Mouse (Mus musculus) embryonic facial prominence, embryonic 12.5 days (tissue): ENCODE results near the gene Taar7b. TPM values are rescaled to one million over a fixed set of nuclear protein-coding genes. Genes with fewer than 3 reads are reported as not detected.

Experiments used
- ATAC-seq: fragments of 200-750 bp; cut with Nextera tagmentation; 2 replicates; pipeline ENCODE4 v1.8.0; 2017; ENCODE audit not compliant: insufficient number of reproducible peaks, insufficient read depth, low FRiP score, low TSS enrichment
- H3K27ac ChIP-seq: fragments of 300-500 bp; sonication (generic); 2 replicates; pipeline ENCODE4 v1.5.1; 2016; ENCODE audit warnings: mild to moderate bottlenecking
- H3K27me3 ChIP-seq: fragments of 300-500 bp; sonication (generic); 2 replicates; pipeline ENCODE4 v1.6.1; 2016; ENCODE audit warnings: mild to moderate bottlenecking, moderate library complexity
- H3K36me3 ChIP-seq: fragments of 300-500 bp; sonication (generic); 2 replicates; pipeline ENCODE4 v1.6.1; 2016; ENCODE audit warnings: mild to moderate bottlenecking
- H3K4me1 ChIP-seq: fragments of 300-500 bp; sonication (generic); 2 replicates; pipeline ENCODE4 v1.6.1; 2016
- H3K4me2 ChIP-seq: fragments of 300-500 bp; sonication (generic); replicated peaks from 2 replicates; pipeline ENCODE4 v1.6.1; 2016; ENCODE audit warnings: mild to moderate bottlenecking, moderate library complexity
- H3K4me3 ChIP-seq: fragments of 300-500 bp; sonication (generic); 2 replicates; pipeline ENCODE4 v1.5.1; 2016; ENCODE audit warnings: mild to moderate bottlenecking
- H3K9ac ChIP-seq: fragments of 300-500 bp; sonication (generic); 2 replicates; pipeline ENCODE4 v1.6.1; 2016; ENCODE audit warnings: mild to moderate bottlenecking, moderate library complexity
- H3K9me3 ChIP-seq: fragments of 300-500 bp; sonication (generic); 2 replicates; pipeline ENCODE4 v1.6.1; 2016; ENCODE audit warnings: mild to moderate bottlenecking, moderate library complexity
- WGBS: fragments of 180-500 bp; shearing (Covaris S2); methylation state at CpG from one replicate; pipeline ENCODE4 v1.1.7; 2016; 5-methylcytosine and 5-hydroxymethylcytosine counted together
- polyA plus RNA-seq: library from polyadenylated mRNA; unstranded; fragments of >200 nt; fragmentation: Nextera tagmentation; extraction: Ambion mirVana; gene quantifications from 2 replicates; pipeline ENCODE4 v1.2.1, GENCODE M21; 2016

The Taar7b gene
- not detected in 2 replicates for polyA plus RNA-seq

DNA sequence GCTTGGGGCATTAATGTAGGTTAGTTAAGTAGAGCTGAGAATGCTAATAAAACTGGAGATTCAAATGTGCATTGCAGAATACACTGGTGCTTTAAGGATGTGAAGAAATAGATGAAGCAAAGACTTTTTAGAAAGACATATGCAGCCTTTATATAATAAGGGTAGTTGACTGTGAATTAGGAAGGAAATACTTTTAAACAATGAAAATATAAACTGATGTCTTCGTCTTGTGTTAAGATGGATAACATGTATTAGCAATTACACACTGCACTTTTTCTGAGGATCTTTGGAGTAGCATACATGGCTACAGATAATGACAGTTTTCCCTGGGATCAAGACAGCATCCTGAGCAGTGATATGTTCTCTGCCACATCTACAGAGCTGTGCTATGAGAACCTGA is at the start of gene Taar7b:
Taar7b (plus strand) TSS at position 301 of the 400 bp plus-strand sequence.
- Histone ChIP-seq H3K4me1 (no peaks in the 10 kb centered on the region), H3K9ac (no peak within 1 kb of the TSS), H3K9me3 (no peaks in the 10 kb centered on the region), H3K4me3 (no peak within 1 kb of the TSS), H3K36me3 (no peaks in the 10 kb centered on the region), H3K4me2 (no peak within 1 kb of the TSS), H3K27ac (no peak within 1 kb of the TSS), H3K27me3 (no peaks in the 10 kb centered on the region)
- WGBS = 76% methylated on average over 1 of the region's 1 CpGs
- ATAC-seq = no peak

DNA sequence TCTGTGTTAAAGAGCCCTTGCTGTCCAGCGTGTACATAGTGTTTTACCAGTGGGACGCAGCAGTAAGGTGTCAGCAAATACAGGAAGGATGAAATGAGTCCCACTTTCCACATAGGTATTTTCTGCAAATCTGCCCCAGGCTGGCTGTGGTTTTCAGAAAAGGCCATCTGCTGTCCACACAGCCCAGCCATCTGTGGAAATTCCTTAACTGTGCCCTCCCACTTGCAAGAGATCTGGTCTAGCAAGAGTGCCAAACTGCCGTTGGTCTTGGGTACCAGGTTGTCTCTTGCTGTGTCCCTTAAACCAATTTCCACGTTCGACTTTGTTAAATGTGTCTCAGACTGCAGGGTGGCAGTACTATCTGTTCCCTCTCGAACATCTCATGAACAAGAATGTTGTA is 48.0 kb upstream of the Taar7b start:
- H3K4me3 ChIP-seq = no peak overlapping the region
- H3K4me1 ChIP-seq = no peaks in the 10 kb centered on the region
- no peaks in the 10 kb centered on the region for H3K36me3 ChIP-seq
- WGBS = 85% methylated on average over 6 of the region's 6 CpGs
- H3K9me3 ChIP-seq = no peaks in the 10 kb centered on the region
- H3K9ac ChIP-seq = no peak overlapping the region
- no peak overlapping the region for H3K27ac ChIP-seq
- no peak overlapping the region for H3K4me2 ChIP-seq
- ATAC-seq = no peak
- no peaks in the 10 kb centered on the region for H3K27me3 ChIP-seq

DNA sequence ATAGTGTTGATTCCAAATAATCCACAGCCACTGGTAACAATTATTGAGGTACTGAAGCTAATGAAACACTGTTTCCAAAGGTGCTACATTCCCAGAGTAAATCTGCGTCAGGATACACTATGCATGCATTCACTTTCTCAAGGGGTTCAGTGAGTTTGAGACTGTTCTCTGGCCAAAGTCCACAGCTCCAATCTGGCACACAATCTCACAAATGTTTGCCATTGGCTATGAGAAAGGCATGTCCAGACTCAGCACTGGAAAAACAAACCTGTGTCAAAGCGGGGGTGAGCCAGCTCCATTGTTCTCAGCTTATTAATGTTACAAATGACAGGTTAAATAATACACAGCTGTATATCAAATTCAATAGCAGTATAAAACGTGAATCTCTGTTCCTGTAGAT is 40.7 kb upstream of the Taar7b start:
- Histone ChIP-seq H3K36me3 (no peaks in the 10 kb centered on the region), H3K9me3 (no peaks in the 10 kb centered on the region), H3K27me3 (no peaks in the 10 kb centered on the region), H3K9ac (no peak overlapping the region), H3K4me3 (no peak overlapping the region), H3K4me1 (no peaks in the 10 kb centered on the region), H3K4me2 (no peak overlapping the region), H3K27ac (no peak overlapping the region)
- no peak for ATAC-seq
- 52% methylated on average over 3 of the region's 3 CpGs for WGBS

DNA sequence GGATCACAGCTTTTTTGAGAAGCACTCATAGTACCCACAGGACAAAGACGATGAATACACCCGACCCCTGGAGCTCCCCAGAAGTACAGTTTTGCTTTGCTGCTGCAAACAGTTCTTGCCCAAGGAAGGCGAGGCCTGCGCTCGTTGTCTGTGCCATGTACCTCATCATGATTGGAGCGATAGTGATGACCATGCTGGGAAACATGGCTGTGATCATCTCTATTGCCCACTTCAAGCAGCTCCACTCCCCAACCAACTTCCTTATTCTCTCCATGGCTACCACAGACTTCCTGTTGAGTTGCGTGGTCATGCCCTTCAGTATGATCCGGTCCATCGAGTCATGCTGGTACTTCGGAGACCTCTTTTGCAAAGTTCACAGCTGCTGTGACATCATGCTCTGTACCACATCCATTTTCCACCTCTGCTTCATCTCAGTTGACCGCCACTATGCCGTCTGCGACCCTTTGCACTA is 39.3 kb upstream of the Taar7b start, which contains the start of gene Taar4:
Taar4 (plus strand) TSS at position 51 of the 472 bp plus-strand sequence.
- H3K27me3 ChIP-seq = no peaks in the 10 kb centered on the region
- no peak within 1 kb of the TSS for H3K4me2 ChIP-seq
- H3K9ac ChIP-seq = no peak within 1 kb of the TSS
- no peak within 1 kb of the TSS for H3K4me3 ChIP-seq
- no peaks in the 10 kb centered on the region for H3K9me3 ChIP-seq
- H3K27ac ChIP-seq = no peak within 1 kb of the TSS
- ATAC-seq = no peak
- WGBS = 95% methylated on average over 13 of the region's 13 CpGs
- no peaks in the 10 kb centered on the region for H3K4me1 ChIP-seq
- no peaks in the 10 kb centered on the region for H3K36me3 ChIP-seq

DNA sequence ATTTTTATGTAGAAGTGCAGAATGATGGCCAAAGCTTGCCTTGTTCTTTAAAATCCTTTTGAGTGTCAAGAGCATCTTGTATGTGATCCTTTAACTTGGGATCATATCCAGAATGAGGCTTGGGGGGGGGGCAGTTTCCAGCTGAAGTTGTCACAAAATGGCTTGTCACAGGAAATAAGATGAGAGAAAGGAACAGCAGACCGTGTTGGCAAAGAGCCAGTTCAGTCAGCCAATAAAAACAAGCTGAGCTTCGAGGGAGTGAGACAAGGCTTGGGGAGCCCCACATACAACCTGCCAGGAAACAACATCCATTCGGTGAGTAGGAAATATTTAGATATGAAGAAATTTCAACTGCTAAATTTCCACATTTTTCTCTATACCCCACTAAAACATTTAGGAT is 36.3 kb upstream of the Taar7b start:
- Histone ChIP-seq H3K4me2 (no peak overlapping the region), H3K9ac (no peak overlapping the region), H3K27me3 (no peaks in the 10 kb centered on the region), H3K4me1 (no peaks in the 10 kb centered on the region), H3K36me3 (no peaks in the 10 kb centered on the region), H3K4me3 (no peak overlapping the region), H3K9me3 (no peaks in the 10 kb centered on the region), H3K27ac (no peak overlapping the region)
- 67% methylated on average over 3 of the region's 3 CpGs for WGBS
- no peak for ATAC-seq

DNA sequence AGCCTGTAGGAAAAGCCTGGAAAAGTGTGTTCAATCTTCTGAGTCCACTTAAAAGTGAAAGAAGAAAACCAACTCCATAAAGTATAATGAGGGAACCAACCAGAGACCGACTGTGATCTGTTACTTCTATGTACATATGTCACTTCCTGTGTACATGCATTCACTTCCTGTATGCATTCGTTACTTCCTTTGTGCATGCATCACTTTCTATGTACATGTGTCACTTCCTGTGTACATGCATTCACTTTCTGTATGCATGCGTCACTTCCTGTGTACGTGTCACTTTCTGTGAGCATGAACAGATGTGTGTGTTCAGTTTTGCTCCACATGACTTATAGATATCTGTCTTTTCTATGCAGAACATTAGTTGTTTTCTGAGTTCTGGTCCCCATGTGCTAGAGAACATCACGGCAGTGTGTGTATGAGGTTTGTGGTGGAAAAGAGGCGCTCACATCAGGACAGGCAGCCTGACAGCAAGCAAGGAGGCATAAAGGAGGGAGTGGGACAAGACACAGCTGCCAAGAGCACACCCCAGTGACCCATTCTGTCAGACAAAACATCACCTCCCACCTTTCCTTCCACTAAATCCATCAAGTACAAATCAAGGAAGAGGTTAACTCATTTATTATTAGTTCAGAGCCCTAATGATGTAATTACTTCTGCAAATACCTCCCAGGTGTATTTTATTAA is 34.7 kb upstream of the Taar7b start:
- Histone ChIP-seq H3K36me3 (no peaks in the 10 kb centered on the region), H3K4me3 (no peak overlapping the region)

DNA sequence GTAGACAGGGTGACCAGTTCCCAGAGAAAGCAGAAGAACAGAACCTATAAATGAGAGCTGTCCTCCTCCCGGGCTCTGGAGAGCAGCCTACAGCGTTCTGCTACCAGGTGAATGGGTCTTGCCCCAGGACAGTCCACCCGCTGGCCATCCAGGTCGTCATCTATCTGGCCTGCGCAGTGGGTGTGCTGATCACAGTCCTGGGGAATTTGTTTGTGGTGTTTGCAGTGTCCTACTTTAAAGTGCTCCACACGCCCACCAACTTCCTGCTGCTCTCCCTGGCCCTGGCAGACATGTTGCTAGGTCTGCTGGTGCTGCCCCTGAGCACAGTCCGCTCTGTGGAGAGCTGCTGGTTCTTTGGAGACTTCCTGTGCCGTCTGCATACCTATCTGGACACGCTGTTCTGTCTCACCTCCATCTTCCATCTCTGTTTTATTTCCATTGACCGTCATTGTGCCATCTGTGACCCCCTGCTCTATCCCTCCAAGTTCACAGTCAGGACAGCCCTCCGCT is 29.0 kb upstream of the Taar7b start, which contains the start of gene Taar5:
Taar5 (plus strand) TSS at position 51 of the 510 bp plus-strand sequence.
- Histone ChIP-seq H3K36me3 (no peaks in the 10 kb centered on the region), H3K4me1 (no peaks in the 10 kb centered on the region), H3K4me3 (no peak within 1 kb of the TSS), H3K27ac (no peak within 1 kb of the TSS), H3K9ac (no peak within 1 kb of the TSS), H3K27me3 (0 out of 2 replicates have a peak, but pooled peaks cover 3% of the 10 kb centered on the region), H3K9me3 (no peaks in the 10 kb centered on the region), H3K4me2 (no peak within 1 kb of the TSS)
- ATAC-seq = no peak
- 88% methylated on average over 11 of the region's 11 CpGs for WGBS

More for the DNA sequence above, 34.7 kb upstream of the Taar7b start:
- WGBS = 92% methylated on average over 6 of the region's 6 CpGs
- Histone ChIP-seq H3K4me2 (no peak overlapping the region), H3K27ac (no peak overlapping the region), H3K9ac (no peak overlapping the region), H3K9me3 (no peaks in the 10 kb centered on the region), H3K4me1 (no peaks in the 10 kb centered on the region), H3K27me3 (no peaks in the 10 kb centered on the region)
- ATAC-seq = no peak

DNA sequence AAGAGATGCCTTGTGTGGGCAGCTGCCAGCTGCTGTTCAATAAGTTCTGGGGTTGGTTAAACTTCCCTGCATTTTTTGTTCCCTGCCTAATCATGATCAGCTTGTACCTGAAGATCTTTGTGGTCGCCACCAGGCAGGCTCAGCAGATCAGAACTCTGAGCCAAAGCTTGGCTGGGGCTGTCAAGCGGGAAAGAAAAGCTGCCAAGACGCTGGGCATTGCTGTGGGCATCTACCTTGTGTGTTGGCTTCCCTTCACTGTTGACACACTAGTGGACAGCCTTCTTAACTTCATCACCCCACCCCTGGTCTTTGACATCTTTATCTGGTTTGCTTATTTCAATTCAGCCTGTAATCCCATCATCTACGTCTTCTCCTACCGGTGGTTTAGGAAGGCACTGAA is 28.5 kb upstream of the Taar7b start:
- H3K27ac ChIP-seq = no peak overlapping the region
- H3K4me2 ChIP-seq = no peak overlapping the region
- ATAC-seq = no peak
- H3K27me3 ChIP-seq = 0 out of 2 replicates have a peak, but pooled peaks cover 3% of the 10 kb centered on the region
- H3K9me3 ChIP-seq = no peaks in the 10 kb centered on the region
- no peak overlapping the region for H3K4me3 ChIP-seq
- no peaks in the 10 kb centered on the region for H3K4me1 ChIP-seq
- H3K9ac ChIP-seq = no peak overlapping the region
- WGBS = 89% methylated on average over 5 of the region's 5 CpGs
- no peaks in the 10 kb centered on the region for H3K36me3 ChIP-seq

DNA sequence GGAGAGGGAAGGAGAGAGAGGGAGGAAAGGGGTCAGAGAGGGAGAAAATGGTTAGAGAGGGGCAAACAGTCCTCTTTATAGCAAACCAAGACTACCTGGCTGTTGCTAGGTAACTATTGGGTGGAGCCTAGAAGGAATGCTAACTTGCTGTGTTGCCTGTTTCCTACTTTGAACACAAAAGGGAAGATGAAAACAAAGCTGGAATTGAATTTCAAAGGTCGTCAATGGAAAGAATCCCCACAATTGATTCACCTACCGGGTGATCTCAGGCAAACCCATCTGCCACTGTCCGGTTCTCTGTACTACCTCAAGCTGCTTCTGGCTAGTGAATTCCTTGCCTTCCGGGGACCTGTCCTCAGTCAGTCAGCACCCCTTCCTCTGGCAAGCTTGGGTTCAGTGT is 21.8 kb upstream of the Taar7b start:
- H3K27me3 ChIP-seq = 0 out of 2 replicates have a peak, but pooled peaks cover 4% of the 10 kb centered on the region
- H3K4me2 ChIP-seq = no peak overlapping the region
- no peak for ATAC-seq
- no peaks in the 10 kb centered on the region for H3K36me3 ChIP-seq
- no peak overlapping the region for H3K4me3 ChIP-seq
- 38% methylated on average over 4 of the region's 4 CpGs for WGBS
- H3K4me1 ChIP-seq = no peaks in the 10 kb centered on the region
- no peak overlapping the region for H3K9ac ChIP-seq
- H3K27ac ChIP-seq = no peak overlapping the region
- H3K9me3 ChIP-seq = no peaks in the 10 kb centered on the region

DNA sequence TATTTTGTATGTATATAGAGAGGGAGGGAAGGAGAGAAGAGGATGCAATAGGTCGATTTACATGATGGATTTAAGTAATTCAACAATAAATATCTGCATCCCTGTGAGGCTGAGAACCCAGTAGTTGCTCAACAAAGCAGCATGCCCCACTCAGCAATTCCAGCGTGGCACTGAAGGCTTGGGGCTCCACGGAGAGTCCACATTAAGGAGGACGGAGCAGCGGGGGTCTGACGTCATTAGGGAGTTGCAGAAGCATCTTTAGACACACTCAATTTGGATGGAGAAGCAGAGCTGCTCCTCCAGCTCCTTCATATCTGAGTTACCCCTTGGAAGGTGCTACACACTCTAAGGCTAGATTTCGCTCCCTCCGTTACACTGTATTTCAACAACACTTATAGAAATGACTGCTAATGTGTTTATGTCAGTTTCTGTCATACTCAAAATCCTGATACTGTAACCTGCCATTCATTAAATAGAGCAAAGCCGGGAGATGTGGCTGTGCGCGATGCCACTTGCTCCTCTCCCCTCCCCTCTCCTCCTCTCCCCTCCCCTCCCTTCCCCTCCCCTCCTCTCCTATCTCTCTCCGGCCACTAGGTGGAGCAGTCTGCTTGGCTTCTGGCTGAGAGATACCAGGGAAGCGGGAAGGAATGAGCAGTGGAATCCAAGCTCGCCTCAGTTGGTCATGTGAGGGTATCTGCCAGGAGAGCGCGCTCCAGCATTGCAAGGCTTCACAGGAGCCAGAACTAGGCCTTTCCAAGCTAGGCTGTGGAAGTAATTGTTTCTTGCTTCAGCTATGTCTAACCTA is 20.6 kb upstream of the Taar7b start:
- WGBS = 43% methylated on average over 16 of the region's 16 CpGs
- no peak overlapping the region for H3K27ac ChIP-seq
- H3K9ac ChIP-seq = no peak overlapping the region
- H3K4me3 ChIP-seq = no peak overlapping the region
- 0 out of 2 replicates have a peak, but pooled peaks cover 4% of the 10 kb centered on the region for H3K27me3 ChIP-seq
- H3K36me3 ChIP-seq = no peaks in the 10 kb centered on the region
- no peaks in the 10 kb centered on the region for H3K4me1 ChIP-seq
- H3K4me2 ChIP-seq = no peak overlapping the region
- no peaks in the 10 kb centered on the region for H3K9me3 ChIP-seq
- ATAC-seq = no peak; the same call in 1 of the 2 replicates

DNA sequence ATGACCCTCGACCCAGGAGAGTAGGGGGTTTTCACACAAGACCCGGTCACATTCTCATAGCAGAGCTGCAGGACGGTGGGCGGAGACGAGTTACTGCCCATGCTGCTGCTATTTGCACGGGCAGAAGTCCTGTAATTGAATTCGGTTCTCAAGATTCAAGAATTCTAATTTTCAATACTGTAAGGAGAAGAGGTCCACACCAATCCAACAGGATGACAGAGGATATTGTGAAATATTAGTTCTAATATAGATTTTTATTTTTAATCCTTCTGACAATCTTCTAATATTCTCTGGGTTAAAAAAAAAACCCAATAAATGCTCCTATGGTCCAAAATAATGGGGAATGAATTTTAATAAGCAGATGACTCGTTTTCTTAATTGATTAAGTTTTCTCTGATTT is 14.2 kb upstream of the Taar7b start, which contains the start of gene Taar6:
Taar6 (minus strand) TSS at position 101 of the 400 bp plus-strand sequence.
- no peak for ATAC-seq
- H3K9me3 ChIP-seq = no peaks in the 10 kb centered on the region

More for the DNA sequence above, 14.2 kb upstream of the Taar7b start, which contains the start of gene Taar6:
- H3K4me1 ChIP-seq = no peaks in the 10 kb centered on the region
- H3K27ac ChIP-seq = no peak within 1 kb of the TSS
- WGBS = 72% methylated on average over 8 of the region's 8 CpGs
- no peak within 1 kb of the TSS for H3K9ac ChIP-seq
- no peak within 1 kb of the TSS for H3K4me2 ChIP-seq
- no peak within 1 kb of the TSS for H3K4me3 ChIP-seq
- H3K27me3 ChIP-seq = no peaks in the 10 kb centered on the region
- H3K36me3 ChIP-seq = no peaks in the 10 kb centered on the region
